Mouse (Mus musculus): ENCODE data around the gene Vasp.
A peak's percentile ranks its signal among the peaks of the same experiment; 100 is the strongest.

The Vasp gene

DNA sequence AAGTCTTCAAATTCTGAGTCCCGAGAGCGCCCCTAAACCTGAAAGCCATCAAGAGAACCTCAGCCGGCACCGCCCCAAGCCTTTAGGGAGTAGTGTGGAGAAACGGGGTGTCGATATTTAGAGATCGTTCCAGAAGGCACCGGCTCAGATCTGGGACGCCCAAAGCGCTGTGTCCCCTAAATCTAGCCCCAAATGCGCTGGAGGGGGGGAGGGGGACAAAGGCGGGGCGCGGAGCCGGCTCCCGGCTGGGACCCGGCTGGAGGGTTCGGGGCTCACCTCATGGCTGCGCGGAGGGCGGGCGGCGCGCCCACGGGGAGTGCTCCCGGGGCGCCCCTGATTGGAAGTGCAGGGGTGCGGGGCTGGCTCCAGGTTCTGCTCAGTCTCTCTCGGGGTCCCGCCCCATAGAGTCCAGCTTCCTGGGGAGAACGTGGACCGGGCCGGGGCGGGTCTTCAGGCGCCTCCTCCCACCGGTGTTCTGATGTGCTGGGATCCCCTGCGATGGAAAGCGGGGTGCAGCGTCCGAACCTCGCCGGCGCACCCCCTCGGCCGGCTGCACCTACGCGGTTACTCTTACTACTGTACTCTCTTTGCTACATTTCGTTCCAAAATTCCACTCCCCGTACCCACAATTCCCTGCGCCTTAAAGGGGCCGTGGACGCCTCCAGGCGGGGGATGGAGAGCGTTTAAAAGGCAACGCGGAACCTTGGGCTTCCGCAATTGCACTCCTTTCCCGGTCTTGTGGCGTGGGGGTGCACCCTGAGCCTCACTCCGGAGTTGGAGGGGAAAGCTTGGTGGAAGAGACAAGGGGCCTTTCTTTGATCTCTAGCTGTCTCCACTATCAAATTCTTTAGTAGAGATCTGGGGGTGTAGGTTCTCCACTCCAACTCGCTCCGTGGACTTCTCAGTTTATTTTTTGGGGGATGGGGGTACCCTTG, at the start of gene Vasp:
Gene Vasp (minus strand): TSS at position 580 of the 935 bp plus-strand sequence.
- DNase-seq = peak; percentile 87 to 90

DNA sequence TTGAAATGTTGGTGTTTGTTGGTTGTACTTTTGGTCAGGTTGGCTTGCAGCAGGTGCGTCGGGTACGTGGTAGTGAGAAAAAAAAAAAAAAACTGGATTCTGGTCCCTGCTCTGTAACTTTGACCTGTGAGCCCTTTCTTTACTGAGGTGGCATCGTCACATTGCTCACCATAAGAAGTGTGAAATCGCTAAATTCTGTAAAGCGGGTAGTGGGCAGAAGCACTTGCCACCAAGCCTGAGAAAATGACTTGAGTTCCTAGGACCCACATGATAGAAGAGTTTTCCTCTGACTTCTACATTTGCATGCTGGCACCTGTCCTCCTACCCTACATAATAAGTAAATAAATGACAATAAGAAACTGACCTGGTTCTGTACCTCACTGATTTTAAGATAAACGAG, 49.0 kb upstream of the Vasp start:
- DNase-seq = no peak

DNA sequence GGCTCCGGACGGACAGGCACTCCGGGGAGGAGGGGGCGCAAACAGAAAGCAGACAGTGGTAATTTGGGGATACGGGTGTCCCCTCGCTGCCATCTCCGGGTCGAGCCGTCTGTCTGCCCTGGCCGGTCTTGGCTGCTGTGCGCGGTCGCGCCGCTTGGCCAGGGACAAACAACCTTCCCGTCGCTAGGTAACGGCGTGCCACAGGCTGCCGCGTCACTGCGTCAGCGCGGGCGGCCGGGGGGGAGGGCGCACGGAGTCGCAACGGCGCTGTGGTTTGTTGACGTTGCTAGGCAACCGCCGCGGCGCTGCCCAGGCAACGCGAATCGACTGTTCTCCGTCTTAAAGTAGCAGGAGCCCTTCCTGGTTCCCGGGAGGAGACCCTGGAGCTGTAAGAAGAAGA, 48.3 kb upstream of the Vasp start:
- peak; percentile 96 for DNase-seq

DNA sequence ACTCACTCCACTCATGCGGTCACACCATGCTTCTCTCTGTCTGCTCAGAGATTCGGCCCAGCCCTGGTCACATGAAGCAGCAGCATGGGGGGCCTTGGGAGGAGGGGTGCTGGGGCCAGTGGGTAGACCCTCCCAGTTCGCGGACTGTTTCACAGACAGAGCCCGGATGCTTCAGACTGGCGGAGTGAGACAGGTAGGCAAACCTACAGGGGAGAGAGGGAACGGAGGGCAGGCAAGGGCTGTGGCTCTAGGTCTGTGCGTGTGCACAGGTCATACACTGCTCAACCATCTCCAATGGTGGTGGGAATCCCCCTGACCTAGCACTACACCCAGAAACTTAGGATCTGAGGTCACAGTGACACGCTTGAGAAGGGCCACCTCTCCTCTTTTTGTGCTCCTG, 47.8 kb upstream of the Vasp start:
- peak in 1 of 2 experiments; percentile 34 for DNase-seq

DNA sequence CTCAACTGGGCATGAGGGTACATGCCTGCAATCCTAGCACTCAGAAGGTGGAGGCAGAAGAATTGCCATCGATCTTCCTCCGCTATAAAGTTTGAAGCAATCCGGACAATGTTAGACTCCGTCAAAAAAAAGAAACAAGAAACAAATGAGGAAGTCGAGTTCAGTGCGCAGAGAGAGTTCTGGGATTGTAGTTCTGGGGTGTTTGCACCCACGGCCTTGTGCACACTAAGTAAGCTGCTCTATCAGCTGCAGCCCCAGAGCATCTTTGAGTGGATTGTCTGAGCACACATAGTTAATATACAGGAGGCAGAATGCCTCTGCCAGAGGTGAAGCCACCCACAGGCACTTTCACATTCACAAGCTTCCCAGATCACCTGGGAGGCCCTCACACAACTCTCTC, 47.1 kb upstream of the Vasp start:
- no peak for DNase-seq

DNA sequence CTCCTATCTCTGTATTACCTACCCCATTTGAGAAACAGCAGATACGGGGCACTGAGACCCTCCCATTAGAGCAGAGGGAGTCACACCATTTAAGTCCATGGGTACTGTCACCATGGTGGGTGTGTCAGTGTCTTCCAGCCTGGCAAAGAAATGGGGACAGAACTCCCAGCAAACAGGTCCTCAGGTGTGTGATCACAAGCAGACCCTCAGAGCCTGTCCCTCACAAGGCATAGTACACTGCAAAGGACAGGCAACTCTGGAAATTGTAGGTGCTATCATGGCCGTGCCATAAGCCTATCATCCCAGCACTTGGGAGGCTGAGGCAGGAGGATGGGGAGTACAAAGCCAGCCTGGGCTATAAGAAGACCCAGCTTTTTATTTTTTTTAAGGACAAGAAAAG, 46.6 kb upstream of the Vasp start:
- no peak for DNase-seq

DNA sequence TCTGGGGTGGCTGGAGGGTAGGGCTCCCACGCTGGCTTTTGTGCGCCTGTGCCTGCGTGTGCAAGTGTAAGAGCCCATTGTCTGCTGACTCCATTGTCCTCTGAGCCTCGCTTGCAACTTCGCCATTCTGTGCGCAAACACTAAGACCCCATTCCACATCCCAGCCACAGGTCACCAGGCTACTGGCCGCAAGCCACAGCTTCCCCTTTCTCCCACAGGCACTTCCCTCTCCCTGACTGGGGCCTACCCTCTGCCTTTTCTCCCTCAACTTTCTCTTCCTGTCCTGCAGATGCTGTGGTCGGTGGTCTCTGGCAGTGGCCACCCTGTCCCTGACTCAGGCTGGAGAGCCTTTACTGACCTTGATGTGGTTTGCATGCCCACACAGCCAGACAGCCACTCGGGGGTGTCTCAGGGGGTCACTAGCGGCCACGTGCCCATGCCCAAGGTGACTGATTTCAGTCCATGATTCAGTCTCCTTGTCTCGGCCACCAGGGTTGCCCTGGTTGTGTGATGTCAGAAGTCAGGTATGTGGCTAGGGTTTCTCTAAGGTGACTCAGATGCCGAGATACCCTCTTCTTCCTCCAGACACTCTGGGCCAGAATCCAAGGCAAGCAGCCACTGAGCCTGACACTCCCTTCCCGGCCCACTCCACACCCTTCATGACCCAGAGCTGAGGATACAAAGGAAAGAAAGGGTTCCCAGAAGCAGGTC, 45.0 kb upstream of the Vasp start:
- DNase-seq = no peak

DNA sequence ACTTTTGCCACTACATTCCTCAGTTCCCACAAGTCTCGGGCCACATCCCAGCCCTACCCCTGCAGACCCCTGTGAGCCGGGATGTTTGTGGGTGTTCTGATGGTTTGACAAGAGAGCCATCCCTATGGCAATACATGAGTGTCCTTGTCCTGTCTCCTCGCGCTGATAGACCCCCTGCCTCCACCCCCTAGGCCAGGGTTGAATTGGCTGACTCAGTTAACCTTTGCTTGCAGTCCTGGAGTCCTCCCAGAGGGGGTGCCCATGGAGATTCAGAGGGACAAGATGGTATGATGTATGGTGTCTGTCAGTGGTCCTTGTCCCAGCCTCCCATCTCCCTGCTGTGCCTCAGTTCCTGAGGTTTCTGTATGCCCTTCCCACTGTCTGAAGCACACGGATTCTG, 42.4 kb upstream of the Vasp start:
- DNase-seq = no peak

DNA sequence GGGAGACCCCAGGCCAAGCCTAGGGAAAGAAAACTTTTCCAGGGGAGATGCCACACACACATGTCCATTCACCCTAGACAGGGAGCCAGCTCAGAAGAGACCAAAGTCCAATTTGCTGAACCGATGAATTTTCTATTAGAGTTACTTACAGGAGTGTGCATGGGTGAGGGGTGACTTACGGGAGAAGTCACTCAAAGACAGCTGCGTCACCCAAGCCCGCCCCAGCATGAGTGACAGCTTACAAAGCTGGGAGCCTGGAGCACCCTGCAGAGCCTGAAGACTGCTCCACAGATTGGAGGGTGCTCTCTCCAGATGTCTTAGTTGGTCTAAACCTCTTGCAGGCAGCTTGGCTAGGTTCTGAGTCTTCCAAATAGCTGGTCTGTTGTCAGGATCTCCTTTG, 40.4 kb upstream of the Vasp start:
- no peak for DNase-seq

DNA sequence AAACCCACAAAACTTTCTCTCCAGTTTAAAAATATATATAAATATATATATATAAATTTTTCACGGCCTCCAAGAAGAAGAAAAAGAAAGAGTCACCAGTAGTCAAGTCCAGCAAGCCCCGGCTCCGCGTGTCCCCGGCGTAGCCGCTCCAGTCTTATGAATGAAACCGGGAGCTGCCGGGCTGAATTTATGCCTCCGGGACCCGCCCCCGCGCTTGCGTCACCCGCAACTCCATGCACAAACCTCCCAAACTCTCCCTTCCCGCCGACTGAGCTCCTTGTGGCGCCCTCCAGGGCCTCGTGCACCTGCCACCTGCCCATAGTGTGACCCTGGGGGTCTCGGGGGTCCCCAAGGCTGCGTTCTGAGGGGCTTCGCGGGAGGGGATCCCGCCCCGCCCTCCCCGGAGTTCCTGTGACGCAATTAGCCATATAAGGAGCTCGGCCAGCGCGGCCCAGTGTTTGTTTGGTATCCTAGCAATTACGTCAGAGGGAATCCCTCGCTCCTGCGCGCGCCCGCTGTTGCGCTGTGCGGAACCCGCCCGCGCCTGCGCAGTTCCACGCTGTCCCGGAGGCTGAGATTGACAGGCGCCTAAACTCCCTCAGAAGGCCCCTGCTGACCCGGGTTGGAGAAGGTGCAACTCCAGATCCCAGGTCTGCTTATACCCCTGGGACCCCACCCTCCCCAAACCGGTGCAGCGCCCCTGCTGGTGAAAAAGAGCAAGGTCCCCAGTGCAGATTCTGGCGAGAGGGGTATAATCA, 38.4 kb upstream of the Vasp start, which contains the start of gene Fosb:
Gene Fosb (minus strand): TSS at position 168 of the 758 bp plus-strand sequence.
- DNase-seq = peak; percentile 96 to 98

DNA sequence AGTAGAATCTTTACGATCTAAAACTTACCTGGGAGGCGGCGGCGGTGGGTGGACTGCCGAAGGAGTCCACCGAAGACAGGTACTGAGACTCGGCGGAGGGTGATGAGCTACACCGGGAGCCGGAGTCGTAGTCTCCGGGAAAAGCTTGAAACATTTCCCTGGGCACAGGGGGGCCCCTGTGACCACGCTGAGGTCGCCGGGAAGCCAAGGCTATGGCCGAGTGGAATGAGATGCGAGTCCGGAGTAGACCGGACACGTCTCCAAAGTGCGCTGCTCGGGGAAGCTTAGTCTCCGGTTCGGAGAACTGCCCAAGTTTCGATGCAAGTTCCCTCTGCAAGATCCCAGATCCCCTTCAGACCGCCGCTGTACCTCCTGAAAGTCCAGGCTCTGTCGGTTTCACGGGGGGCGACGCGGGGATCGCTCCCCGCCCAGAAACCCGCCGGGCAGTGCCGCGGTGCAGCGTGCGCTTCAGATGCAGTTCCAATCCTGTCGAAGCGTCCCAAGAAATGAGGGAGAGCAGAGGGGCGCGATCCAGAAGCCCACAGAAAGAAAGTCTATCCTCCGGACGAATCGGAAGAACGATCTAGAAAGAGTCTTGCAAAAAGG, 37.8 kb upstream of the Vasp start:
- peak in 1 of 2 experiments; percentile 40 for DNase-seq

DNA sequence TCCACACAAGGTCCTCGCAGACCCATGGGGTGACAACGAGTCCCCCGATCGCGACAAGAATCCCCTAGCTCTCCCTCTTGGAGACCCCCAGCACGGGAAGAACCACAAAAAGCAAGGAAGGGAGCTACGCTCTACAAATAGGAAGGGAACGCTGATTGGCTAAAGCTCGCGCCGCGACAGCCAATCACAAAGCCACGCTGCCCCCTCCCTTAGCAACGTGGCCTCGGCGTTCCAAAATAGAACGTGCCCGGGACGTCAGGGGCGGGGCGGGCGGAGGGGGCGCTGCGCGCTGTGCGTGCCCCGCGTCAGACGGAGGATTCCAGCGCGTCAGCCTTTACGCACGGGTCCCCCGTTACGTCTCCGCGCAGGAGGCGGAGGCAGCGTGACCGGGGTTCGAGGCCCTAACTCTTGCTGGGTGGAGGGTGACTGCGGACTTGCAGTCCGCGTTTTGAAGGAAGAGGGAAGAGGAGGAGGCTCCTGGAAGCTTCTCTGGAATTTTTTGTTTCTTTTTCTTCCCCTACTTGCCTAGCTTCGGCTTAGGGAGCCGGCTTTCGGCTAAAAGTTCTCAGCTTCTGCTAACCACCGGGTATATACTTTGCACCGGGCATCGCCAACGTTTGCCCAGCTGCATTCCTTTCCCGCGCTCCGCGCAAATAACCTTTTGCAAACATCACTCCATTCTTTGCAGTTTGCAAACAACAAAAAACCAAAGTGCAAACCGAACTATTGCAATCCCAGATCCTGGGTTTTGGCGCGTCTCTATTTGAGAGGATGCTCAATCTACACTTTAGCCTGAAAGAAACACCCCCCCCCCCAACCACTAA, 37.0 kb upstream of the Vasp start:
- DNase-seq = peak; percentile 97 to 98

DNA sequence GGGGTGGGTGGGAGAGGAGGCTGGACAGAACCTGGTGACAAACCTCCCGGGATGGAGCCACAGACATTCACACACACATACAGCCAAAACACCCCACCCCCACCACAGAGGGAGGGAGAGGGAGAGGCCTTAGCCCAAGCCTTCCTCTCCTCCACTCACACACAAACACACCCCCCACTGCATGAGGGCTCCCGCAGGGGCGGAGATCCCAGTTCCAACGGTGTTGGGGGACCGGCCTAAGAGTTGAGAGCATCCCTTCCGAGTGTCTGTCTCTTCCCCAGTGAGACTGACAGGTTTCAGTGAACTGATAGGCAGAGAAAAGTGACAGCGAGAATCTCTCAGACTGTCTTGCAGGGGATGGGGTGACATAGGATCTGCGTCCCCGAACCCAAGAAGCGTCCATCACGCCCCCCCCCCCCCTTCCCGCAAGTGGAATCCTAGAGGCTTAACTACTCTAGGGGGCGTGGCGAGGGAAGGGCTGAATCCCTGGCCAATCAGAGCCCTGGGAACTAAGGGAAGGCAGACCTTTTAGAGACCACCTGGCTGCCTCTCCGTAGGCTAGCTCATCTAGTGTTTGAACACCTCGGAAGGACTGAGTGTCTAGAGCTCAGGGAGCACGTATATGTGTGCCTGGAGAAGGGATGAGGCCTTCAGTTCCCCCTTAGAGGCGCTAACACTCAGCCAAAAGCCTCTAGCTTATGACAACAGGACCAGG, 36.3 kb upstream of the Vasp start:
- DNase-seq = peak; percentile 79 to 88

DNA sequence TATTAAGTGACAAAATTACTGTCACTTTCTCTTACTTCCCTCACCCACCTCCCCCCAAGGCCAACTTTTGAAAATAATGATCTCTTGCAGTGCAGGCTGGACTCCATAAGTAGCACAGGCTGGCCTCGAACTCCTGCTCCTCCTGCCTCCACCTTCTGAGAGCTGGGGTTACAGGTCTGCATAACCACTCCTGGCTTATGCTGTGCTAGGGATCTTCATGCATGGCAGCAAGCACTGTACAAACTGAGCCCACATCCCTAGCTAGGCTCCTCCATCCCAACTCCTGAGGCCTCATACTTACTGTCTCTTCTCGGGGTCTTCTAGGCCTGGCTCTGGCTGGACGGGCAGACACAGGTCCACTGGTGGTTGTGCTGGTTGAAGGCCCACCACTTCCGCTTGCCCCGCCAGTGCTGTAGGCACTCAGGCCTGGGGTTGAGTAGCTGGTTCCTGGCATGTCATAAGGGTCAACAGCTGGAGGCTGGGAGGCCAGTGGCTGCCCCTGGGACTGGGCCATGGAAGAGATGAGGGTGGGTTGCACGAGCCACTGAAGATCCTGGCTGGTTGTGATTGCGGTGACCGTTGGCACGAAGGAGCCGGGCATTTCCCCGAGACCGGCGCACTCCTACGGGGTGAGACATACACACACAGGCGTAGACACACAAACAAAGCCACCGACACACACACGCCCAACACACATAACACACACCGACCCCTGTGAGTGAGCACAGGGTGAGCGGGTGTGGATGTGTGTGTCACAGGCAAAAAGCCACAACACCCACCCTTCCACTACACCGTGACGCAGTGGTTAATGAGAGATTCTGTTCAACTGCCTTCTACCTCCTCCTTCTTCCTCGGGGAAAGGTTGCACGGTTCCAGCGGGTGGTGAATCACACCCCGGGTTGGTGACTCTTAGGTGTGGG, 35.5 kb upstream of the Vasp start:
- peak in 1 of 2 experiments; percentile 39 for DNase-seq

DNA sequence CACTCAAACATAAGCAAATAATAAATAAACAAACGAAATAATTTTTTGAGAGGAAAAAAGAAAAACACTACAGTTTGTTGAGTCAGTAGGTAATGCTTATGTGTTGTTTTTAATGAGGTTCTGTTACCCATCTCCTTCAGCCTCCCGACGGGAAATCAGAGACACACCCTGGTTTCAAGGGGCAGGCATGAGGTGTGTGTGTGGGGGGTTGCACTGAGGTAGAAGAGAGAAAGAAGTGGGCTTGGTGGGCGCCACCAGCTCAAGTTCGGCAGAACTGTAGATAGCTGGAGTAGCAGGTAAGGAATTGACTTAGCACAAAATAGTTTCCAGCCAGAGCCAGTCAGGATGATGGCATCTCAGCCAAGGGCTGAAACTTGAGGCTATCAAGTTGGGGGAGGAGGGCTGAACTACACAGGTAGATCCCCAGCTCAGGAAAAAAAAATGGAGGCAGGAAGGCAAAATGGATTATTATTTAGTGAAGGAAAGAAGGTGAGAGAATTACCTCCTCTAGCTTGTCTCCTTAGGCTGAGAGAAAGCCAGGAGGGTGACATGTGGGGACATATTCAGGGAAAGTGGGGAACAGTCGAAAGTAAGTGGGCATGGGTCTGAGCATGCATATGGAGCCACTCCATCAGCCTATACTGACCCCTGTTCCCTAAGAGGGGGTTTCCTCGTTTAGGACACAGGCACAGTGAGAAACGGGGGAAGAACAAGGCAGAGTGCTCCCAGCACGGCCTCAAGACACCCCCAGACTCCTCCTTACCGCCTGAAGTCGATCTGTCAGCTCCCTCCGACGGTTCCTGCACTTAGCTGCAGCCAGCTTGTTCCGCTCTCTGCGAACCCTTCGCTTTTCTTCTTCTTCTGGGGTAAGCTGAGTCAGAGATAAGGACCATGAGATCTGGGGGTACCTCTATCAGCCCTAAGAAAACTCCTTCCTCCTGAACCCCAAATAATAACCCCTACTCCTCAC, 34.5 kb upstream of the Vasp start:
- no peak for DNase-seq

DNA sequence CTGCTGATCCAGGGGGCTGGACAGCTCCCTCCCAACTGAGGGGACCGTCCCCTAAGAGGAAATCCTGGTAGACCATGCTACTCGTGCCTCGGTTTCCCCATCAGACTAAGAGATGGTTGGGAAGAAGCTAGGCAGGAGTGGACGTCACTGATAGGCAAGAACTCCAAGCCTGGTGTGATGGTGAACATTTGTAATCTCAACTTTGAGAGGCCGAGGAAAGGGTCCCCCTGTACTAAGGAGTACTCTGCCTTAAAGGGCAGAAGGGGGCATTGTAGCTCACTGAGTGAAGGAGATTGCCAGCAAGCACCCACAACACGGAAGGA, 33.8 kb upstream of the Vasp start:
- no peak for DNase-seq

DNA sequence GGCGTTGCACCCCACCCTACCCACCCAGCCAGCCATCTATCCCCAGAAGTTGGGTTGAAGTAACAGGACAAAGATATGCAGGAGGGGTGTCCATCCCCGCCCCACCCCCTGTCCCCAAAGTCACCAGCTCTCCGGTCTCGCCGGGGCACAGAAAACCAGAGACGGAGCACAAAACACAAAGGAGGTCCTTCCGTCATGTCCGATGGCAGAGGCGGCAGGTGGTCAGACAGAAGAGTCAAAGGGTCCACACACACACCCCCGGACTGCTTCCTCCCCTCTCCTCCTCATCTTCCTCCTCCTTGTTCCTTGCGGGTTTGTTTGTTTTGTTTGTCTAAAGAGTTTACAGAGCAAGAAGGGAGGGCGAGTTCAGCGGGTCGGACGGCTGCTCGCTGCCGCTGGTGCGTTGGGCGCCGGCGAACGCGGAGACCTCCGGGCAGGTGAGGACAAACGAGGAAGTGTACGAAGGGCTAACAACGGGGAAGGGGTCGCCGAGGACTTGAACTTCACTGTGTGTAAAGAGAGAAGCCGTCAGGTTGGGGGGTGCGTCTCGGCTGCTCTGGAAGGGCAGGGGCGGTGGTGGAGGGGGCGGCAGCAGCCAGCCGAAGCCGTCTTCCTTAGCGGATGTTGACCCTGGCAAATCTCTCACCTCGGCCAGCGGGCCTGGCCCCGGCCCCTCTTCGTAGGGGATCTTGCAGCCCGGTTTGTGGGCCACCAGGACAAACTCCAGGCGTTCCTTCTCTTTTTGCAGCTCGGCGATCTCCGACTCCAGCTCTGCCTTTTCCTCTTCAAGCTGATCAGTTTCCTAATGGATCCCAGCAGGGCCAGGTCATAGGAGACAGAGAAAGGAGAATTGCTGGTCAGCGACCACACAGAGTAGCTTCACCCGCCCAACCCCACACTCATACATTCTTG, 33.1 kb upstream of the Vasp start:
- no peak for DNase-seq

DNA sequence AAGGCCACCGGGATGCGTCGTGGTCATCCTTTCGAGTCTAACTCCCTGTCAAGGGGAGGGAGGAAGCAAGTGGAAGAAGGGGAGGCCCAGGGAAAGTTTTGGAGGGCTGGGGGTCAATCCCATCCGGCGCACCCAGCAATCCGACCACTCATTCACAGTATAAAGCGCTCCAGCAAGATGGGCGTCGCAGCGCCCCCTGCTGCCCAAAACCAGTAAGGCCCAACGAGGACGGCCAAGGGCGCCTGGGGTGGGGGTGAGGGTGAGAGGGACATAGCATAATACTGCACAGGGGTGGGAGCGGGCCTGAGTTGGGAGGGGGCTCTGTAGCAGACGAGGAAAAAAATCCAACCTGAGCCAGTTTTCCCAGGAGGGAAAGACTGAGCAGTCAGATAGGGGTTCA, 32.2 kb upstream of the Vasp start:
- DNase-seq = peak; percentile 84 to 90

Measured in cerebellum, adult 18-20 months (tissue).